20 mouse cellular contexts compared by ENCODE assay signal in genomic region chr4:140707615-140708014, GRCm38 (mm10). TPM values are rescaled to one million over a fixed set of nuclear protein-coding genes. Genes with fewer than 3 reads are reported as not detected.
DNase-seq lines count a peak whose midpoint lies in the region; ATAC-seq and TF ChIP-seq lines count a peak whose summit lies in the region.
"Had no signal": no experiment of that assay in that cellular context is flagged by ENCODE, and none has a peak within 500 bp of the region (broad histone marks: within the 10 kb centered on the region; RNA-seq: fewer than 3 reads in every experiment).

No protein-coding gene starts in this region.

- 78% methylated on average over 4 of the region's 4 CpGs for WGBS in heart, embryonic 11.5 days (ENCODE audit: insufficient replicate concordance)
- WGBS in liver, embryonic 13.5 days (ENCODE audit: insufficient replicate concordance), result 79% methylated on average over 4 of the region's 4 CpGs
- WGBS in liver, postnatal 0 days (ENCODE audit: insufficient replicate concordance), result 71% methylated on average over 4 of the region's 4 CpGs
- 71% methylated on average over 4 of the region's 4 CpGs for WGBS in intestine, embryonic 16.5 days

- H3K4me3 ChIP-seq in heart, embryonic 11.5 days (ENCODE audit: low read depth, low read length), result no peak overlapping the region
- H3K4me3 ChIP-seq in liver, embryonic 13.5 days (replicated peaks), result no peak overlapping the region
- no peak overlapping the region for H3K4me3 ChIP-seq in liver, postnatal 0 days (ENCODE audit: low read depth, low read length)
- peak overlapping the region; percentile 12; the same call in 1 of the 2 replicates for H3K4me3 ChIP-seq in intestine, embryonic 16.5 days (ENCODE audit: low read length)
- H3K4me3 ChIP-seq: heart, adult 2 months; liver, embryonic 12.5 days; midbrain, embryonic 15.5 days had no signal

- DNase-seq in heart, postnatal 4 days, result no peak
- DNase-seq in liver, embryonic 13.5 days, result no peak
- DNase-seq in liver, postnatal 0 days, result no peak
- peak; percentile 65 for DNase-seq in skeletal muscle tissue, adult 2 months (ENCODE audit: low read depth, low spot score)
- DNase-seq in kidney, adult 18-20 months, result no peak
- DNase-seq: cerebellum, adult 11 months; cerebellum, postnatal 36 days; heart, adult 2 months; right cerebral cortex, adult 18-20 months had no signal

- no peak overlapping the region for H3K27ac ChIP-seq in heart, embryonic 11.5 days (ENCODE audit: low read depth, low read length)
- H3K27ac ChIP-seq in liver, embryonic 13.5 days, result no peak overlapping the region
- H3K27ac ChIP-seq in liver, postnatal 0 days (ENCODE audit: low read depth), result no peak overlapping the region
- H3K27ac ChIP-seq in intestine, embryonic 16.5 days (ENCODE audit: low read length), result peak overlapping the region; percentile 78
- H3K27ac ChIP-seq: heart, adult 2 months; hindbrain, postnatal 0 days; midbrain, embryonic 15.5 days had no signal

- no peak for TF ChIP-seq CTCF in liver, postnatal 0 days (IDR thresholded peaks at IDR 0.05; ENCODE audit: low read depth)

- H3K27me3 ChIP-seq in heart, embryonic 11.5 days (ENCODE audit: control insufficient read depth, insufficient read depth, low read length), result no peaks in the 10 kb centered on the region
- H3K27me3 ChIP-seq in liver, embryonic 13.5 days, result no peaks in the 10 kb centered on the region
- no peaks in the 10 kb centered on the region for H3K27me3 ChIP-seq in liver, postnatal 0 days (ENCODE audit: insufficient read depth, low read length)
- H3K27me3 ChIP-seq in intestine, embryonic 16.5 days (replicated peaks; ENCODE audit: control insufficient read depth, insufficient read depth, low read length), result no peaks in the 10 kb centered on the region
- H3K27me3 ChIP-seq: liver, embryonic 12.5 days; midbrain, embryonic 15.5 days had no signal

- H3K4me1 ChIP-seq in heart, embryonic 11.5 days (ENCODE audit: control insufficient read depth, insufficient read depth, low read length), result peaks cover 29% of the 10 kb centered on the region
- peaks cover 71% of the 10 kb centered on the region for H3K4me1 ChIP-seq in liver, embryonic 13.5 days (replicated peaks)
- peaks cover 20% of the 10 kb centered on the region for H3K4me1 ChIP-seq in liver, postnatal 0 days (ENCODE audit: insufficient read depth)
- H3K4me1 ChIP-seq in intestine, embryonic 16.5 days (ENCODE audit: control insufficient read depth, insufficient read depth, low read length), result peaks cover 55% of the 10 kb centered on the region

- no peak overlapping the region for H3K4me2 ChIP-seq in heart, embryonic 11.5 days
- H3K4me2 ChIP-seq in liver, embryonic 13.5 days, result no peak overlapping the region
- H3K4me2 ChIP-seq in liver, postnatal 0 days (ENCODE audit: low read depth, low read length), result no peak overlapping the region
- peak overlapping the region; percentile 34 for H3K4me2 ChIP-seq in intestine, embryonic 16.5 days (ENCODE audit: low read depth, low read length)
- H3K4me2 ChIP-seq: liver, embryonic 12.5 days; midbrain, embryonic 15.5 days had no signal

- ATAC-seq in heart, embryonic 11.5 days (replicated peaks; ENCODE audit: insufficient number of reproducible peaks, low FRiP score, low TSS enrichment), result no peak
- no peak for ATAC-seq in liver, embryonic 13.5 days (ENCODE audit: low read depth)
- ATAC-seq in liver, postnatal 0 days, result no peak
- no peak for ATAC-seq in intestine, embryonic 16.5 days
- ATAC-seq: activated CD4-positive, CD25-positive, alpha-beta regulatory T cell, adult 4 months; CD4-positive, CD25-positive, alpha-beta regulatory T cell, adult 4 months; forebrain, embryonic 16.5 days; hindbrain, postnatal 0 days; liver, embryonic 12.5 days; midbrain, embryonic 15.5 days had no signal

- no peak for TF ChIP-seq EP300 in liver, postnatal 0 days (IDR thresholded peaks at IDR 0.05; ENCODE audit: low read depth)

- H3K9ac ChIP-seq in heart, embryonic 11.5 days (ENCODE audit: low read depth, low read length), result peak overlapping the region; percentile 12; the same call in 1 of the 2 replicates
- peak overlapping the region; percentile 41 for H3K9ac ChIP-seq in liver, embryonic 13.5 days
- H3K9ac ChIP-seq in liver, postnatal 0 days (replicated peaks), result no peak overlapping the region
- peak overlapping the region; percentile 50 for H3K9ac ChIP-seq in intestine, embryonic 16.5 days (ENCODE audit: low read depth, low read length)
- H3K9ac ChIP-seq: liver, embryonic 12.5 days; midbrain, embryonic 15.5 days had no signal

- no peaks in the 10 kb centered on the region for H3K9me3 ChIP-seq in heart, embryonic 11.5 days (replicated peaks; ENCODE audit: control insufficient read depth, low read length)
- H3K9me3 ChIP-seq in liver, embryonic 13.5 days (replicated peaks), result no peaks in the 10 kb centered on the region
- H3K9me3 ChIP-seq in liver, postnatal 0 days (ENCODE audit: low read length), result no peaks in the 10 kb centered on the region
- H3K9me3 ChIP-seq in intestine, embryonic 16.5 days (ENCODE audit: control insufficient read depth, low read length), result no peaks in the 10 kb centered on the region
- H3K9me3 ChIP-seq: liver, embryonic 12.5 days; midbrain, embryonic 15.5 days had no signal

- peaks cover 37% of the 10 kb centered on the region for H3K36me3 ChIP-seq in heart, embryonic 11.5 days (ENCODE audit: control insufficient read depth, insufficient read depth, low read length)
- H3K36me3 ChIP-seq in liver, embryonic 13.5 days, result peaks cover 90% of the 10 kb centered on the region
- peaks cover 68% of the 10 kb centered on the region for H3K36me3 ChIP-seq in liver, postnatal 0 days (replicated peaks; ENCODE audit: insufficient read depth, low read length)
- peaks cover 11% of the 10 kb centered on the region; the same call in 1 of the 2 replicates for H3K36me3 ChIP-seq in intestine, embryonic 16.5 days (ENCODE audit: control insufficient read depth, insufficient read depth, low read length)

RNA-seq across cellular contexts. Expression of gene Rcc2, which starts 7.3 kb away (rescaled TPM):
- polyA plus RNA-seq in heart, embryonic 11.5 days (2014; fragmentation: Nextera tagmentation; extraction: Ambion mirVana), result 23.3 and 24.6 TPM in 2 replicates
- 10 to 100 TPM; 38.2 to 38.5 TPM for total RNA-seq in heart, postnatal 4 days (2021)
- polyA plus RNA-seq in liver, embryonic 13.5 days (2015; fragmentation: Nextera tagmentation; extraction: Ambion mirVana), result 20.6 and 25.7 TPM in 2 replicates
- polyA plus RNA-seq in liver, postnatal 0 days (2015; fragmentation: Nextera tagmentation; extraction: Ambion mirVana), result 15.1 TPM in 2 replicates
- polyA plus RNA-seq in intestine, embryonic 16.5 days (2015; fragmentation: Nextera tagmentation; extraction: Ambion mirVana), result 12.6 and 13.7 TPM in 2 replicates

RNA-seq across cellular contexts. Expression of gene Padi6, which starts 34.8 kb away (rescaled TPM):
- polyA plus RNA-seq in heart, embryonic 11.5 days (2014; fragmentation: Nextera tagmentation; extraction: Ambion mirVana), result not detected in 2 replicates
- not detected for total RNA-seq in heart, postnatal 4 days (2021)
- not detected in 2 replicates for polyA plus RNA-seq in liver, embryonic 13.5 days (2015; fragmentation: Nextera tagmentation; extraction: Ambion mirVana)
- not detected in 2 replicates for polyA plus RNA-seq in liver, postnatal 0 days (2015; fragmentation: Nextera tagmentation; extraction: Ambion mirVana)
- 0.07 TPM in 2 replicates for polyA plus RNA-seq in intestine, embryonic 16.5 days (2015; fragmentation: Nextera tagmentation; extraction: Ambion mirVana)
- total RNA-seq: heart, adult 2 months; layer of hippocampus, adult 8-10 months had no signal
- polyA plus RNA-seq: activated CD4-positive, CD25-positive, alpha-beta regulatory T cell, adult 4 months; CD4-positive, CD25-positive, alpha-beta regulatory T cell, adult 4 months; embryonic facial prominence, embryonic 14.5 days; forebrain, embryonic 16.5 days; heart, adult 2 months; kidney, embryonic 16.5 days; liver, embryonic 12.5 days had no signal

RNA-seq across cellular contexts. Expression of gene Arhgef10l, which starts 41.8 kb away (rescaled TPM):
- 9.7 and 12.9 TPM in 2 replicates for polyA plus RNA-seq in heart, embryonic 11.5 days (2014; fragmentation: Nextera tagmentation; extraction: Ambion mirVana)
- total RNA-seq in heart, postnatal 4 days (2021), result 10 to 100 TPM; 45.9 to 46.7 TPM
- 2.6 and 2.7 TPM in 2 replicates for polyA plus RNA-seq in liver, embryonic 13.5 days (2015; fragmentation: Nextera tagmentation; extraction: Ambion mirVana)
- polyA plus RNA-seq in liver, postnatal 0 days (2015; fragmentation: Nextera tagmentation; extraction: Ambion mirVana), result 6.3 and 7.6 TPM in 2 replicates
- 12.1 and 14.3 TPM in 2 replicates for polyA plus RNA-seq in intestine, embryonic 16.5 days (2015; fragmentation: Nextera tagmentation; extraction: Ambion mirVana)
- polyA plus RNA-seq: activated CD4-positive, CD25-positive, alpha-beta regulatory T cell, adult 4 months had no signal
